Mouse (Mus musculus): ENCODE results near the gene Rhox3a2. TPM values are rescaled to one million over a fixed set of nuclear protein-coding genes. Genes with fewer than 3 reads are reported as not detected.
"Not testable (repeated sequence)": the region's sequence is repeated elsewhere in the genome, so short reads cannot be mapped to it uniquely, and the experiment has no call there.

The Rhox3a2 gene
- not detected for total RNA-seq (2021)
- long read RNA-seq, experiment 1, result 0 reads
- long read RNA-seq, experiment 2, result 0 reads

DNA sequence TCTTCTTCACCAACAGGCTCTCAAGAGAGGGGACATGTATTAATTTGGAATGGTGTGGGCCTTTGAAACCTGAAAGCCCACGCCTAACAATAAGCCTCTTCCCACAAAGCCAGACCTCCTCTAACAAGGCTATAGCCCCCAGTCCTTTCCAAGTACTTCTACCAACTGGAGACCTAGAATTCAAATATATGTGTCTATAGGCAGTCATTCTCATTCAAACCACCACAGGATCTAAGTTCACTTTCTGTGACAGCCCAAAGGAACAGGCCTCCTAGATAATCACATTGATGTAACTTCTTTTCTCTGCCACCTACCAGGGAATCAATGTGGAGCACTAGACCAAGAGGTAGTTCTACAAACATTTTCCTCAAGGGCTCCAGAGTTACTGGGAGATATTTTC is at the start of gene Rhox3a2:
Gene Rhox3a2 (plus strand): TSS at position 301 of the 400 bp plus-strand sequence.
- DNase-seq, result not testable (repeated sequence)

DNA sequence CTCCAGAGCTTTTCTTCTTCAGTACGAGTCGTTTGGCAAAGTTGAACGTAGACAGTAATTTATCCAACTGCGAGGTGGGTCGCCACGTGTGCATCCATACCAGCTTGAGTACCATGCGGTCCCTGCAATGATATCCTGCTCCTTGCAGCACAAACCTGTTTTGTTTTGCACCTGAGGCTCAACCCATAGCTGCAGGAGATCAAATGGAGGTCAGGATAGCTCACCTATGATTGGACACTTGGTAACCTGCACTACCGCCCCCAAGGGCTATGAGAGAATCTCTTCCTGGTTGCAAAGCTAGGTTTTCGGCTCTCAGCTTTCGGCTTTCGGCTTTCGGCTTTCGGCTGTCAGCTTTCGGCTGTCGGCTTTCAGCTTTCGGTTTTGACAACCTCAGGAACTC is 10.7 kb downstream of the Rhox3a2 start, which contains the start of gene Rhox4a2:
Gene Rhox4a2 (plus strand): TSS at position 301 of the 400 bp plus-strand sequence.
- DNase-seq, result not testable (repeated sequence)

GRCm38 (mm10) chrX:37411767-37412166 is 31.9 kb downstream of the Rhox3a2 start, which contains the start of gene Rhox2b:
TSS of gene Rhox2b (plus strand) at chrX:37412067.
- DNase-seq, result not testable (repeated sequence)

DNA sequence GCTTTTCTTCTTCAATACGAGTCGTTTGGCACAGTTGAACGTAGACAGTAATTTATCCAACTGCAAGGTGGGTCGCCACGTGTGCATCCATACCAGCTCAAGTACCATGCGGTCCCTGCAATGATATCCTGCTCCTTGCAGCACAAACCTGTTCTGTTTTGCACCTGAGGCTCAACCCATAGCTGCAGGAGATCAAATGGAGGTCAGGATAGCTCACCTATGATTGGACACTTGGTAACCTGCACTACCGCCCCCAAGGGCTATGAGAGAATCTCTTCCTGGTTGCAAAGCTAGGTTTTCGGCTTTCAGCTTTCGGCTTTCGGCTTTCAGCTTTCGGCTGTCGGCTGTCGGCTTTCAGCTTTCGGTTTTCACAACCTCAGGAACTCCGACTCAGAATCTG is 52.4 kb downstream of the Rhox3a2 start, which contains the start of gene Rhox4b:
Gene Rhox4b (plus strand): TSS at position 301 of the 400 bp plus-strand sequence.
- DNase-seq, result not testable (repeated sequence)

Other genes with a start within 250 kb of the Rhox3a2 start
- gene Akap14, start 211.2 kb upstream of the Rhox3a2 start, total RNA-seq (2021), result not detected
- 100 to 1,000 TPM; 458 to 480 TPM for gene Ndufa1, start 188.9 kb upstream of the Rhox3a2 start, total RNA-seq (2021)
- 1 to 10 TPM; 4.2 to 4.8 TPM for gene Rnf113a1, start 188.8 kb upstream of the Rhox3a2 start, total RNA-seq (2021)
- not detected for gene Gm9, start 169.0 kb upstream of the Rhox3a2 start, total RNA-seq (2021)
- not detected for gene Rhox1, start 157.8 kb upstream of the Rhox3a2 start, total RNA-seq (2021)
- gene Rhox2a, start 135.1 kb upstream of the Rhox3a2 start, total RNA-seq (2021), result not detected
- gene Rhox3a, start 130.1 kb upstream of the Rhox3a2 start, total RNA-seq (2021), result not detected
- not detected for gene Rhox4a, start 114.7 kb upstream of the Rhox3a2 start, total RNA-seq (2021)
- gene Rhox4a2, start 10.8 kb downstream of the Rhox3a2 start, total RNA-seq (2021), result not detected
- not detected for gene Rhox2b, start 32.0 kb downstream of the Rhox3a2 start, total RNA-seq (2021)
- not detected for gene Rhox4b, start 52.5 kb downstream of the Rhox3a2 start, total RNA-seq (2021)
- gene Rhox2c, start 73.7 kb downstream of the Rhox3a2 start, total RNA-seq (2021), result not detected
- not detected for gene Rhox3c, start 78.6 kb downstream of the Rhox3a2 start, total RNA-seq (2021)
- gene Rhox4c, start 100.3 kb downstream of the Rhox3a2 start, total RNA-seq (2021), result not detected
- gene Rhox2d, start 113.4 kb downstream of the Rhox3a2 start, total RNA-seq (2021), result not detected
- not detected for gene Rhox4d, start 134.3 kb downstream of the Rhox3a2 start, total RNA-seq (2021)
- gene Rhox2e, start 150.4 kb downstream of the Rhox3a2 start, total RNA-seq (2021), result not detected
- gene Rhox3e, start 162.0 kb downstream of the Rhox3a2 start, total RNA-seq (2021), result not detected
- gene Rhox4e, start 177.4 kb downstream of the Rhox3a2 start, total RNA-seq (2021), result not detected
- gene Rhox2f, start 191.4 kb downstream of the Rhox3a2 start, total RNA-seq (2021), result not detected
- not detected for gene Rhox3f, start 201.0 kb downstream of the Rhox3a2 start, total RNA-seq (2021)
- gene Rhox4f, start 227.7 kb downstream of the Rhox3a2 start, total RNA-seq (2021), result not detected
- not detected for gene Rhox3g, start 248.6 kb downstream of the Rhox3a2 start, total RNA-seq (2021)